In genomic region chr5:109924936-109925335, GRCm38 (mm10) we compare ENCODE assay signal across 23 mouse cellular contexts. TPM values are rescaled to one million over a fixed set of nuclear protein-coding genes. Genes with fewer than 3 reads are reported as not detected.
DNase-seq lines count a peak whose midpoint lies in the region; ATAC-seq and TF ChIP-seq lines count a peak whose summit lies in the region.
"Had no signal": no experiment of that assay in that cellular context is flagged by ENCODE, and none has a peak within 500 bp of the region (broad histone marks: within the 10 kb centered on the region; RNA-seq: fewer than 3 reads in every experiment).

No protein-coding gene starts in this region.

- no peak for TF ChIP-seq POLR2A in cerebellum, adult 2 months (IDR thresholded peaks at IDR 0.05; ENCODE audit: borderline replicate concordance, insufficient read depth, low read length)

- H3K9ac ChIP-seq in hindbrain, embryonic 16.5 days (ENCODE audit: low read depth, low read length): no peak overlapping the region
- H3K9ac ChIP-seq in hindbrain, embryonic 13.5 days: no peak overlapping the region
- 0 out of 2 replicates have a peak overlapping the region, but pooled peaks have one; percentile 34 for H3K9ac ChIP-seq in neural tube, embryonic 13.5 days
- no peak overlapping the region for H3K9ac ChIP-seq in limb, embryonic 15.5 days
- H3K9ac ChIP-seq: embryonic facial prominence, embryonic 15.5 days had no signal

- TF ChIP-seq CTCF in cerebellum, adult 2 months (IDR thresholded peaks at IDR 0.05; ENCODE audit: borderline replicate concordance, insufficient read depth, low read depth, low read length): no peak

- peaks cover 5% of the 10 kb centered on the region for H3K4me1 ChIP-seq in hindbrain, embryonic 16.5 days (ENCODE audit: control insufficient read depth, insufficient read depth, low read depth, low read length)
- peaks cover 9% of the 10 kb centered on the region for H3K4me1 ChIP-seq in hindbrain, embryonic 13.5 days (replicated peaks)
- peaks cover 14% of the 10 kb centered on the region for H3K4me1 ChIP-seq in neural tube, embryonic 13.5 days (replicated peaks)
- peaks cover 7% of the 10 kb centered on the region; the same call in 1 of the 2 replicates for H3K4me1 ChIP-seq in limb, embryonic 15.5 days
- H3K4me1 ChIP-seq in cerebellum, adult 2 months (ENCODE audit: control insufficient read depth, insufficient read depth, low read length): no peaks in the 10 kb centered on the region

- H3K27ac ChIP-seq in hindbrain, embryonic 16.5 days (ENCODE audit: low read depth, low read length): no peak overlapping the region
- H3K27ac ChIP-seq in hindbrain, embryonic 13.5 days: no peak overlapping the region
- H3K27ac ChIP-seq in neural tube, embryonic 13.5 days (replicated peaks): no peak overlapping the region
- no peak overlapping the region for H3K27ac ChIP-seq in limb, embryonic 15.5 days
- H3K27ac ChIP-seq in cerebellum, adult 2 months (ENCODE audit: insufficient read depth, low read length): no peak overlapping the region
- H3K27ac ChIP-seq: embryonic facial prominence, embryonic 15.5 days; heart, embryonic 10.5 days; hindbrain, embryonic 12.5 days; intestine, embryonic 15.5 days had no signal

- no peaks in the 10 kb centered on the region for H3K36me3 ChIP-seq in hindbrain, embryonic 16.5 days (ENCODE audit: control insufficient read depth, insufficient read depth, low read length)
- H3K36me3 ChIP-seq in hindbrain, embryonic 13.5 days: peaks cover 16% of the 10 kb centered on the region
- H3K36me3 ChIP-seq in neural tube, embryonic 13.5 days: 0 out of 2 replicates have a peak, but pooled peaks cover 3% of the 10 kb centered on the region
- H3K36me3 ChIP-seq in limb, embryonic 15.5 days: no peaks in the 10 kb centered on the region
- H3K36me3 ChIP-seq: embryonic facial prominence, embryonic 15.5 days; hindbrain, embryonic 12.5 days; intestine, embryonic 15.5 days had no signal

- H3K27me3 ChIP-seq in hindbrain, embryonic 16.5 days (replicated peaks; ENCODE audit: control insufficient read depth, insufficient read depth, low read length): no peaks in the 10 kb centered on the region
- H3K27me3 ChIP-seq in hindbrain, embryonic 13.5 days: no peaks in the 10 kb centered on the region
- H3K27me3 ChIP-seq in neural tube, embryonic 13.5 days: no peaks in the 10 kb centered on the region
- H3K27me3 ChIP-seq in limb, embryonic 15.5 days: no peaks in the 10 kb centered on the region
- no peaks in the 10 kb centered on the region for H3K27me3 ChIP-seq in cerebellum, adult 2 months (ENCODE audit: control insufficient read depth, insufficient read depth, low read length)
- H3K27me3 ChIP-seq: embryonic facial prominence, embryonic 15.5 days; hindbrain, embryonic 12.5 days; intestine, embryonic 15.5 days had no signal

- ATAC-seq in hindbrain, embryonic 16.5 days: no peak
- no peak for ATAC-seq in hindbrain, embryonic 13.5 days (ENCODE audit: low FRiP score)
- no peak for ATAC-seq in neural tube, embryonic 13.5 days (ENCODE audit: low read depth)
- ATAC-seq in limb, embryonic 15.5 days (ENCODE audit: insufficient number of reproducible peaks, low FRiP score, low TSS enrichment, low read depth): no peak
- no peak for ATAC-seq in cerebellum, adult (ENCODE audit: insufficient number of reproducible peaks, low FRiP score, low TSS enrichment)
- ATAC-seq: CD4-positive, CD25-positive, alpha-beta regulatory T cell, adult 4 months; intestine, embryonic 15.5 days had no signal

- no peak overlapping the region for H3K4me3 ChIP-seq in hindbrain, embryonic 16.5 days (ENCODE audit: low read length)
- H3K4me3 ChIP-seq in hindbrain, embryonic 13.5 days: no peak overlapping the region
- H3K4me3 ChIP-seq in neural tube, embryonic 13.5 days: no peak overlapping the region
- H3K4me3 ChIP-seq in limb, embryonic 15.5 days: no peak overlapping the region
- no peak overlapping the region for H3K4me3 ChIP-seq in cerebellum, adult 2 months (replicated peaks; ENCODE audit: insufficient read depth, low read depth, low read length)
- H3K4me3 ChIP-seq: erythroblast, embryonic 14.5 days had no signal

- no peaks in the 10 kb centered on the region for H3K9me3 ChIP-seq in hindbrain, embryonic 16.5 days (ENCODE audit: control insufficient read depth, low read length)
- H3K9me3 ChIP-seq in hindbrain, embryonic 13.5 days: 0 out of 2 replicates have a peak, but pooled peaks cover 8% of the 10 kb centered on the region
- H3K9me3 ChIP-seq in neural tube, embryonic 13.5 days: no peaks in the 10 kb centered on the region
- H3K9me3 ChIP-seq in limb, embryonic 15.5 days: no peaks in the 10 kb centered on the region
- H3K9me3 ChIP-seq: embryonic facial prominence, embryonic 15.5 days; heart, embryonic 10.5 days; hindbrain, embryonic 12.5 days; intestine, embryonic 15.5 days had no signal

- 0 out of 2 replicates have a peak overlapping the region, but pooled peaks have one; percentile 12 for H3K4me2 ChIP-seq in hindbrain, embryonic 16.5 days (ENCODE audit: low read length)
- H3K4me2 ChIP-seq in hindbrain, embryonic 13.5 days: no peak overlapping the region
- H3K4me2 ChIP-seq in neural tube, embryonic 13.5 days: 0 out of 2 replicates have a peak overlapping the region, but pooled peaks have one; percentile 9
- peak overlapping the region; percentile 7; the same call in 1 of the 2 replicates for H3K4me2 ChIP-seq in limb, embryonic 15.5 days

- no peak for DNase-seq in neural tube, embryonic 10.5 days (ENCODE audit: extremely low spot score, low spot score)
- DNase-seq in NIH3T3 (ENCODE audit: low read depth): peak; percentile 60
- no peak for DNase-seq in cerebellum, adult 2 months
- DNase-seq: adrenal gland, adult 2 months; adrenal gland, postnatal 25 days; cerebellum, adult 11 months; cerebellum, postnatal 25 days; gastrocnemius, postnatal 36 days; heart, adult 18-20 months; heart, postnatal 10 days; heart, postnatal 4 days had no signal

RNA-seq across cellular contexts. Expression of gene Gm15446, which starts 1.7 kb away (rescaled TPM):
- 0.43 and 0.54 TPM in 2 replicates for polyA plus RNA-seq in hindbrain, embryonic 16.5 days (2015; fragmentation: Nextera tagmentation; extraction: Ambion mirVana)
- 0.53 and 0.56 TPM in 2 replicates for polyA plus RNA-seq in hindbrain, embryonic 13.5 days (2015; fragmentation: Nextera tagmentation; extraction: Ambion mirVana)
- 0.45 and 0.49 TPM in 2 replicates for polyA plus RNA-seq in neural tube, embryonic 13.5 days (2015; fragmentation: Nextera tagmentation; extraction: Ambion mirVana)
- 0.57 and 0.84 TPM in 2 replicates for polyA plus RNA-seq in limb, embryonic 15.5 days (2015; fragmentation: Nextera tagmentation; extraction: Ambion mirVana)
- 0.08 and 0.21 TPM in 2 replicates for polyA plus RNA-seq in cerebellum, adult 2 months (2012; rRNA removed)
- polyA plus RNA-seq: cortical plate, adult 2 months; erythroblast, embryonic 14.5 days had no signal
